ENCODE assay signal across 8 mouse cellular contexts in the genomic region with DNA sequence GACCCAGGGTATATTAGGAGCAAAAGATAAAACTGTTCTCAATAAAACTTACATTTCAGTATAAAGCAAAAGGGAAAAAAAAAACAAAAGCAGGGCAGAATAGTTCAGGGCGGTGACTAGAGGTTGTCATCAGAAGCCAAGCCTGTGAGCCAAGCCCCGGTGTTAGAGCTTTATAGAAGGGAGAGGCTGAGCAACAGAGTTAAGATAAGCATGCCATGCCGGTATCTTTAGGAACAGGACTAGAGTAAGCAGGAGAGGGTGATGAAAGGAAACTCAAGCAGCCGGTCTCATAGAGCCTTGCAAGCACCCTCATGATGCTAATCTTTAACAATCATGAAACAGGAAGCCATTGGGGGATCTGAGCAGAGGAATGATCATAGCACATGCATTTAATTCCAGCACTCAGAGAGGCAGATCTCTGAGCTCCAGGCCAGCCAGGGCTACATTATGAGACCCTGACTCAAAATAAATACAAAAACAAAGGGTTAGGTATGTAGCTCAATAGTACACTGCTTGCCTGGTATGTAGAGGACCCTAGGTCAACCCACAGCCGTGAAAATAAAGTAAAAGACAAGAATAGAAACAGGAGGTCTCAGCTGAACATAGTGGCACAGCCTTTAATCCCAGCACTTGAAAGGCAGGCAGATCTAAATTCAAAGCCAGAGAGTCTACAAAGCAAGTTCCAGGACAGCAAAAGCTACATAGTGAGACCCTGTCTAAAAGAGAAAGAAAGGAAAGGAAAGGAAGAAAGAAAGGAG. TPM values are rescaled to one million over a fixed set of nuclear protein-coding genes. Genes with fewer than 3 reads are reported as not detected.
DNase-seq lines count a peak whose midpoint lies in the region; ATAC-seq lines count a peak whose summit lies in the region.

No protein-coding gene starts in this region.

- peaks cover 46% of the 10 kb centered on the region for H3K36me3 ChIP-seq in heart, embryonic 13.5 days
- peaks cover 53% of the 10 kb centered on the region for H3K36me3 ChIP-seq in hindbrain, embryonic 10.5 days

- peak overlapping the region; percentile 99 for H3K27ac ChIP-seq in heart, embryonic 13.5 days (replicated peaks)
- peak overlapping the region; percentile 97; the same call in 1 of the 2 replicates for H3K27ac ChIP-seq in hindbrain, embryonic 10.5 days

- no peak for DNase-seq in heart, adult 18-20 months
- peak; percentile 28 for DNase-seq in adipocyte (ENCODE audit: low spot score)
- no peak for DNase-seq in hindbrain, embryonic 10.5 days (ENCODE audit: low spot score)
- DNase-seq in cerebellum, adult 11-12 months: no peak
- no peak for DNase-seq in adrenal gland, postnatal 25 days
- DNase-seq in layer of hippocampus, adult 18-20 months (ENCODE audit: low spot score in 2 of 2): no peak

- 7% methylated on average over 5 of the region's 5 CpGs for WGBS in heart, embryonic 13.5 days
- WGBS in hindbrain, embryonic 10.5 days: 64% methylated on average over 5 of the region's 5 CpGs

- peak overlapping the region; percentile 86 for H3K4me3 ChIP-seq in heart, embryonic 13.5 days
- H3K4me3 ChIP-seq in hindbrain, embryonic 10.5 days: peak overlapping the region; percentile 89

- no peak for ATAC-seq in heart, embryonic 13.5 days (ENCODE audit: extremely low read depth, insufficient number of reproducible peaks, low FRiP score, low TSS enrichment)
- peak; percentile 57 for ATAC-seq in megakaryocyte-erythroid progenitor cell, adult 5-6 weeks (replicated peaks; ENCODE audit: low FRiP score, low TSS enrichment, poor library complexity, severe bottlenecking)

- H3K4me1 ChIP-seq in heart, embryonic 13.5 days: peaks cover 68% of the 10 kb centered on the region
- peaks cover 57% of the 10 kb centered on the region for H3K4me1 ChIP-seq in hindbrain, embryonic 10.5 days (replicated peaks)

- H3K27me3 ChIP-seq in heart, embryonic 13.5 days (replicated peaks): no peaks in the 10 kb centered on the region
- no peaks in the 10 kb centered on the region for H3K27me3 ChIP-seq in hindbrain, embryonic 10.5 days (ENCODE audit: insufficient read depth, poor library complexity, severe bottlenecking)

- H3K9me3 ChIP-seq in heart, embryonic 13.5 days: no peaks in the 10 kb centered on the region
- H3K9me3 ChIP-seq in hindbrain, embryonic 10.5 days: no peaks in the 10 kb centered on the region

- H3K9ac ChIP-seq in heart, embryonic 13.5 days: peak overlapping the region; percentile 93

- H3K4me2 ChIP-seq in heart, embryonic 13.5 days: peak overlapping the region; percentile 76

RNA-seq across cellular contexts. Expression of a gene that starts 3.2 kb away (rescaled TPM):
- 12.6 and 12.7 TPM in 2 replicates for polyA plus RNA-seq in heart, embryonic 13.5 days (2015; fragmentation: Nextera tagmentation; extraction: Ambion mirVana)
- 10 to 100 TPM; 16.7 to 20.2 TPM for total RNA-seq in heart, adult 18-20 months (2021)
- 12.8 and 16.3 TPM in 2 replicates for polyA plus RNA-seq in hindbrain, embryonic 10.5 days (2016; fragmentation: Nextera tagmentation; extraction: Ambion mirVana)
- 42.8 and 72.8 TPM in 2 replicates for total RNA-seq in megakaryocyte-erythroid progenitor cell, adult 5-6 weeks (2014; fragmentation: Nextera tagmentation)
- total RNA-seq in megakaryocyte-erythroid progenitor cell, adult 5-6 weeks (2017): 2.7 and 3.8 TPM in 2 replicates
- total RNA-seq in adrenal gland, postnatal 25 days (2021): 73.2 and 73.3 TPM in 2 replicates
- 10 to 100 TPM; 48.1 to 53.2 TPM for total RNA-seq in layer of hippocampus, adult 18-20 months (2021)

RNA-seq across cellular contexts. Expression of a gene that starts 19.5 kb away (rescaled TPM):
- 84.0 and 86.4 TPM in 2 replicates for polyA plus RNA-seq in heart, embryonic 13.5 days (2015; fragmentation: Nextera tagmentation; extraction: Ambion mirVana)
- 10 to 100 TPM; 43.7 to 44.8 TPM for total RNA-seq in heart, adult 18-20 months (2021)
- polyA plus RNA-seq in hindbrain, embryonic 10.5 days (2016; fragmentation: Nextera tagmentation; extraction: Ambion mirVana): 171 and 174 TPM in 2 replicates
- total RNA-seq in megakaryocyte-erythroid progenitor cell, adult 5-6 weeks (2014; fragmentation: Nextera tagmentation): 135 and 140 TPM in 2 replicates
- total RNA-seq in megakaryocyte-erythroid progenitor cell, adult 5-6 weeks (2017): 213 and 264 TPM in 2 replicates
- total RNA-seq in adrenal gland, postnatal 25 days (2021): 110 and 135 TPM in 2 replicates
- total RNA-seq in layer of hippocampus, adult 18-20 months (2021): 10 to 100 TPM; 55.2 to 57.5 TPM

RNA-seq across cellular contexts. Expression of a gene that starts 25.9 kb away (rescaled TPM):
- polyA plus RNA-seq in heart, embryonic 13.5 days (2015; fragmentation: Nextera tagmentation; extraction: Ambion mirVana): 133 and 136 TPM in 2 replicates
- 100 to 1,000 TPM; 139 to 146 TPM for total RNA-seq in heart, adult 18-20 months (2021)
- polyA plus RNA-seq in hindbrain, embryonic 10.5 days (2016; fragmentation: Nextera tagmentation; extraction: Ambion mirVana): 222 and 255 TPM in 2 replicates
- total RNA-seq in megakaryocyte-erythroid progenitor cell, adult 5-6 weeks (2014; fragmentation: Nextera tagmentation): 100 and 123 TPM in 2 replicates
- 106 and 124 TPM in 2 replicates for total RNA-seq in megakaryocyte-erythroid progenitor cell, adult 5-6 weeks (2017)
- total RNA-seq in adrenal gland, postnatal 25 days (2021): 159 and 197 TPM in 2 replicates
- 100 to 1,000 TPM; 253 to 259 TPM for total RNA-seq in layer of hippocampus, adult 18-20 months (2021)

RNA-seq across cellular contexts. Expression of a gene that starts 28.9 kb away (rescaled TPM):
- 0.32 and 0.63 TPM in 2 replicates for polyA plus RNA-seq in heart, embryonic 13.5 days (2015; fragmentation: Nextera tagmentation; extraction: Ambion mirVana)
- total RNA-seq in heart, adult 18-20 months (2021): under 1 TPM; 0.41 to 0.89 TPM
- 24.4 and 39.4 TPM in 2 replicates for polyA plus RNA-seq in hindbrain, embryonic 10.5 days (2016; fragmentation: Nextera tagmentation; extraction: Ambion mirVana)
- not detected in 2 replicates for total RNA-seq in megakaryocyte-erythroid progenitor cell, adult 5-6 weeks (2014; fragmentation: Nextera tagmentation)
- total RNA-seq in megakaryocyte-erythroid progenitor cell, adult 5-6 weeks (2017): 0.14 and 0.23 TPM in 2 replicates
- total RNA-seq in adrenal gland, postnatal 25 days (2021): 8.6 and 13.1 TPM in 2 replicates
- total RNA-seq in layer of hippocampus, adult 18-20 months (2021): 100 to 1,000 TPM; 839 to 860 TPM

RNA-seq across cellular contexts. Expression of a gene that starts 29.7 kb away (rescaled TPM):
- 1.7 and 1.9 TPM in 2 replicates for polyA plus RNA-seq in heart, embryonic 13.5 days (2015; fragmentation: Nextera tagmentation; extraction: Ambion mirVana)
- 1 to 10 TPM; 4.0 to 5.4 TPM for total RNA-seq in heart, adult 18-20 months (2021)
- 1.8 and 2.5 TPM in 2 replicates for polyA plus RNA-seq in hindbrain, embryonic 10.5 days (2016; fragmentation: Nextera tagmentation; extraction: Ambion mirVana)
- total RNA-seq in megakaryocyte-erythroid progenitor cell, adult 5-6 weeks (2014; fragmentation: Nextera tagmentation): 20.9 and 31.7 TPM in 2 replicates
- 10.5 and 10.8 TPM in 2 replicates for total RNA-seq in megakaryocyte-erythroid progenitor cell, adult 5-6 weeks (2017)
- total RNA-seq in adrenal gland, postnatal 25 days (2021): 1.1 and 1.6 TPM in 2 replicates
- under 1 TPM; 0.84 to 0.92 TPM for total RNA-seq in layer of hippocampus, adult 18-20 months (2021)
